Mouse (Mus musculus) liver, embryonic 15.5 days (tissue): ENCODE data around the gene Klc4. TPM values are rescaled to one million over a fixed set of nuclear protein-coding genes. Genes with fewer than 3 reads are reported as not detected.

Experiments used
- ATAC-seq: fragments of 200-750 bp; cut with Nextera tagmentation; 2 replicates; pipeline ENCODE4 v1.8.0; 2017; ENCODE audit warnings: moderate number of reproducible peaks, mild to moderate bottlenecking, moderate library complexity; ENCODE audit not compliant: insufficient read depth
- H3K27ac ChIP-seq: fragments of 300-500 bp; sonication (generic); replicated peaks from 2 replicates; pipeline ENCODE4 v1.5.1; 2015; ENCODE audit warnings: mild to moderate bottlenecking, inconsistent platforms
- H3K27me3 ChIP-seq: fragments of 300-500 bp; sonication (generic); 2 replicates; pipeline ENCODE4 v1.6.1; 2015; ENCODE audit warnings: mild to moderate bottlenecking, inconsistent platforms
- H3K36me3 ChIP-seq: fragments of 300-500 bp; sonication (generic); replicated peaks from 2 replicates; pipeline ENCODE4 v1.6.1; 2015; ENCODE audit warnings: moderate library complexity, mild to moderate bottlenecking, inconsistent platforms
- H3K4me1 ChIP-seq: fragments of 300-500 bp; sonication (generic); replicated peaks from 2 replicates; pipeline ENCODE4 v1.6.1; 2015; ENCODE audit warnings: inconsistent platforms
- H3K4me2 ChIP-seq: fragments of 300-500 bp; sonication (generic); 2 replicates; pipeline ENCODE4 v1.6.1; 2015; ENCODE audit warnings: moderate library complexity, mild to moderate bottlenecking, inconsistent platforms
- H3K4me3 ChIP-seq: fragments of 300-500 bp; sonication (generic); replicated peaks from 2 replicates; pipeline ENCODE4 v1.5.1; 2015; ENCODE audit warnings: mild to moderate bottlenecking, inconsistent platforms
- H3K9ac ChIP-seq: fragments of 300-500 bp; sonication (generic); 2 replicates; pipeline ENCODE4 v1.6.1; 2015; ENCODE audit warnings: moderate library complexity, mild to moderate bottlenecking, inconsistent platforms
- H3K9me3 ChIP-seq: fragments of 300-500 bp; sonication (generic); replicated peaks from 2 replicates; pipeline ENCODE4 v1.6.1; 2016; ENCODE audit warnings: inconsistent platforms
- WGBS: fragments of 180-500 bp; shearing (Covaris S2); methylation state at CpG from one replicate; pipeline ENCODE4 v1.1.7; 2015; ENCODE audit warnings: mixed read lengths; ENCODE audit not compliant: insufficient replicate concordance; 5-methylcytosine and 5-hydroxymethylcytosine counted together
- polyA plus RNA-seq: library from polyadenylated mRNA; unstranded; fragments of >200 nt; fragmentation: Nextera tagmentation; extraction: Ambion mirVana; gene quantifications from 2 replicates; pipeline ENCODE4 v1.2.1, GENCODE M21; 2015

Klc4 gene
- polyA plus RNA-seq, 1 experiment from 2014 or later = 9.3 TPM

- 31% methylated on average over 9 of the region's 9 CpGs for WGBS
- H3K4me1 ChIP-seq = 0 out of 2 replicates have a peak, but pooled peaks cover 5% of the 10 kb centered on the region
- no peak overlapping the region for H3K4me3 ChIP-seq
- H3K4me2 ChIP-seq = no peak overlapping the region
- H3K9ac ChIP-seq = no peak overlapping the region
- ATAC-seq = no peak
- no peaks in the 10 kb centered on the region for H3K27me3 ChIP-seq
- no peaks in the 10 kb centered on the region for H3K36me3 ChIP-seq
- no peak overlapping the region for H3K27ac ChIP-seq
- no peaks in the 10 kb centered on the region for H3K9me3 ChIP-seq
These were observed 43.6 kb downstream of the Klc4 start for GRCm38 (mm10) chr17:46602212-46602611.

- no peak overlapping the region for H3K4me3 ChIP-seq
- no peak overlapping the region for H3K4me2 ChIP-seq
- H3K9me3 ChIP-seq = no peaks in the 10 kb centered on the region
- 67% methylated on average over 2 of the region's 2 CpGs for WGBS
- no peaks in the 10 kb centered on the region for H3K36me3 ChIP-seq
- ATAC-seq = no peak
- H3K4me1 ChIP-seq = 0 out of 2 replicates have a peak, but pooled peaks cover 5% of the 10 kb centered on the region
- no peak overlapping the region for H3K9ac ChIP-seq
- H3K27me3 ChIP-seq = no peaks in the 10 kb centered on the region
- no peak overlapping the region for H3K27ac ChIP-seq
These were observed 45.3 kb downstream of the Klc4 start for GRCm38 (mm10) chr17:46600569-46600968.

GRCm38 (mm10) chr17:46598963-46599362 is 46.9 kb downstream of the Klc4 start:
- WGBS = 55% methylated on average over 4 of the region's 4 CpGs
- no peaks in the 10 kb centered on the region for H3K9me3 ChIP-seq
- 0 out of 2 replicates have a peak, but pooled peaks cover 5% of the 10 kb centered on the region for H3K4me1 ChIP-seq
- no peak overlapping the region for H3K27ac ChIP-seq
- no peak for ATAC-seq
- H3K9ac ChIP-seq = no peak overlapping the region
- no peaks in the 10 kb centered on the region for H3K36me3 ChIP-seq
- no peaks in the 10 kb centered on the region for H3K27me3 ChIP-seq
- no peak overlapping the region for H3K4me2 ChIP-seq
- no peak overlapping the region for H3K4me3 ChIP-seq

GRCm38 (mm10) chr17:46597956-46598355 is 47.9 kb downstream of the Klc4 start:
- Histone ChIP-seq H3K4me2 (no peak overlapping the region), H3K27me3 (no peaks in the 10 kb centered on the region), H3K27ac (no peak overlapping the region), H3K4me1 (0 out of 2 replicates have a peak, but pooled peaks cover 5% of the 10 kb centered on the region), H3K4me3 (no peak overlapping the region), H3K9ac (no peak overlapping the region), H3K36me3 (no peaks in the 10 kb centered on the region), H3K9me3 (no peaks in the 10 kb centered on the region)
- WGBS = 46% methylated on average over 11 of the region's 11 CpGs
- no peak for ATAC-seq

DNA sequence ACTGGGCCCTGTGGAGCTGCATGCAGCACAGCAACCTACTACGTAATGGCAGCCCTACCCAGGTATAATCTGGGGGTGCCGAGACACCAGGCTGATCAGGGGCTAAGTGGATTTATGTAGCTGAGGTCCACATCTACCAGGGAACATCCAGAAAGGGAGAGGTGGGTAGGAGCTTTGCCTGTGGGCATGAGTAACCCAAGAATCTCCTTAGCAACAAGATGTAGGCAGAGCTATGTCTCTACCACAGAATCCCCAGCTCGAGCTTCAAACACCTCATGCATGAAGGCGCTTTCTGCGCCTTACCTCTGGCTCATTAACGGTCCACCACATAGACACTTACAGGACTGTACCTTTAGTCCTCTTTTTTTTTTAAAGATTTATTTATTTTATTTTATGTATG is 50.5 kb downstream of the Klc4 start:
- Histone ChIP-seq H3K27ac (no peak overlapping the region), H3K36me3 (no peaks in the 10 kb centered on the region), H3K4me2 (no peak overlapping the region), H3K9me3 (no peaks in the 10 kb centered on the region), H3K4me3 (no peak overlapping the region), H3K27me3 (no peaks in the 10 kb centered on the region), H3K9ac (no peak overlapping the region), H3K4me1 (0 out of 2 replicates have a peak, but pooled peaks cover 3% of the 10 kb centered on the region)
- 78% methylated on average over 6 of the region's 6 CpGs for WGBS
- ATAC-seq = no peak

GRCm38 (mm10) chr17:46594606-46595005 is 51.2 kb downstream of the Klc4 start:
- no peak overlapping the region for H3K4me3 ChIP-seq
- H3K36me3 ChIP-seq = no peaks in the 10 kb centered on the region
- 65% methylated on average over 9 of the region's 9 CpGs for WGBS

DNA sequence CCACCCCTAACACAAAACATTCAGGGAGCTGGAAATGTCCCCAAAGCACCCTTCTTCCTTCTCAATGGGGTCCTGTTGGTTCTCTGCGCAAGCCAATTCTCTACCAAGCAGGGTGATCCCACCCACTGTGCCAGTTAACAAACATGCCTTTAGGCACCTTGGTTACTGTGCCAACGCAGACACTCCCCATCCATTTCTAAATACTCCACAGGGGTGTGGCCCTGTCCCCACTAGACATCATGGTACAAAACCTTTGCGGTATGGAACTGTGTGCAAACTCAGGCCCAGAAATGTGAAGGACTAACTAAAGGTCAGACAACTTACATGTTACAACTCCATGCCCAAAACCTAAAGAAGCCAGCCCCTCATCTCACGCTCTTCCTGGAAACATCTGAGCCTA is 52.7 kb downstream of the Klc4 start:
- H3K36me3 ChIP-seq = no peaks in the 10 kb centered on the region
- 80% methylated on average over 4 of the region's 4 CpGs for WGBS
- no peak overlapping the region for H3K4me2 ChIP-seq
- no peak for ATAC-seq
- H3K9ac ChIP-seq = no peak overlapping the region
- no peak overlapping the region for H3K4me3 ChIP-seq
- no peak overlapping the region for H3K27ac ChIP-seq
- no peaks in the 10 kb centered on the region for H3K27me3 ChIP-seq
- peaks cover 17% of the 10 kb centered on the region for H3K4me1 ChIP-seq
- H3K9me3 ChIP-seq = no peaks in the 10 kb centered on the region

More at GRCm38 (mm10) chr17:46594606-46595005, 51.2 kb downstream of the Klc4 start:
- Histone ChIP-seq H3K4me1 (peaks cover 4% of the 10 kb centered on the region), H3K4me2 (no peak overlapping the region), H3K9ac (no peak overlapping the region), H3K27me3 (no peaks in the 10 kb centered on the region), H3K27ac (no peak overlapping the region), H3K9me3 (no peaks in the 10 kb centered on the region)
- ATAC-seq = no peak

DNA sequence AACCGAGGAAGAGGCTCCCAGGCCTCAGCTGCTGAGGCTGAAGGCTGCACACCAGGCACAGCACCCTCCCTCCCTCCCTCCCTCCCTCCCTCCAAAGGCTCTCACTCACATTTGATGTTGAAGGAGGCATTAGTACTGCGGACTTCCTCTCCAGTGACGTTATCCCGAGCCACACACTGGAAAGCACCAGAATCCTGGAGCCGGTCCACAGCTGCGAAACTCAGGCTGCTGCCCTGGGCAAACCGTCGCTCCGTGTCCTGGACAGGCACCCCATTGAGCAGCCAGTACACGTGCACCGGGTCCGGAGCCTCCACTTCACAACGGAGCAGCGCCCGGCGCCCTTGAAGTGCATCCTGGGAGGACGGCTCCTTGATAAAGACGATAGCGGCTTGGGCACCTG is 54.4 kb downstream of the Klc4 start:
- no peak for ATAC-seq
- Histone ChIP-seq H3K9ac (no peak overlapping the region), H3K36me3 (no peaks in the 10 kb centered on the region), H3K4me2 (no peak overlapping the region), H3K27me3 (no peaks in the 10 kb centered on the region), H3K4me1 (peaks cover 19% of the 10 kb centered on the region), H3K4me3 (no peak overlapping the region), H3K9me3 (no peaks in the 10 kb centered on the region), H3K27ac (no peak overlapping the region)
- WGBS = 72% methylated on average over 19 of the region's 19 CpGs

GRCm38 (mm10) chr17:46590439-46590838 is 55.4 kb downstream of the Klc4 start:
- peak overlapping the region; percentile 41; the same call in 1 of the 2 replicates for H3K27ac ChIP-seq
- H3K9me3 ChIP-seq = no peaks in the 10 kb centered on the region

DNA sequence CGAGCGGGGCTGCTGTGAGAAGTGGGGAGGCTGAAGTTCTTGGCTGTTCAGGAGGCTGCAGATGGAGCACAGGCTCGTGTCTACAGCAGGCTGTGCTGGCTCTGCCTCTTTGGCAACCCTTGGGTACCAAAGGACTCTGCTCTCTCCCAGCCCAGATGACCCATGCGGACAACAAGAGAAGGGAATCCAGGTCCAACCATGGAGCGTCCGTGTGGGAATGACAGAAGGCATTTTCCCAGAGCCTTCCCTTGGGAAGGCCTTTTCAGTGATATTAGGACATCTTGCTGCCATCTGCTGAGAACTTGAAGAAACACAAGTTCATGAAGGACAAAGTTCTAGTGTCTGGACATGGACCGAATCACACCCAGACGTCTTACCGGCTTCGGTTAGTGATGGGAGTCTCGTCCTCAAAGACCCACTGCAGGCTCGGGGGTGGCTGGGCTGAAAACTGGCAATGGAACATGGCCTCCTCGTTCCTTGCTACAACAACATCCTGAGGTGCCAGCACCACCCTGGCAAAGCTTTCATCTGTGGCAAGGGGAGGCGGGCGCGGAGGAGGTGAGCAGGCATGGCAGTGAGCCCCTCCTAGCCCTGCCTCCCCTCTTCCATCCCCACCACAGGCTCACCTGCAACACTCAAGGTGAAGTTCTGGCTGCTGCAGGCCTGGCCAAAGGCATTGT is 56.0 kb downstream of the Klc4 start:
- Histone ChIP-seq H3K27ac (peak overlapping the region; percentile 41; the same call in 1 of the 2 replicates), H3K4me3 (no peak overlapping the region), H3K36me3 (no peaks in the 10 kb centered on the region), H3K9me3 (no peaks in the 10 kb centered on the region), H3K9ac (no peak overlapping the region), H3K4me2 (peak overlapping the region; percentile 41), H3K27me3 (no peaks in the 10 kb centered on the region), H3K4me1 (peaks cover 24% of the 10 kb centered on the region)
- ATAC-seq = peak; percentile 29; the same call in 1 of the 2 replicates
- 78% methylated on average over 16 of the region's 16 CpGs for WGBS

More at GRCm38 (mm10) chr17:46590439-46590838, 55.4 kb downstream of the Klc4 start:
- Histone ChIP-seq H3K9ac (no peak overlapping the region), H3K4me1 (peaks cover 24% of the 10 kb centered on the region), H3K27me3 (no peaks in the 10 kb centered on the region), H3K4me2 (peak overlapping the region; percentile 41), H3K36me3 (no peaks in the 10 kb centered on the region), H3K4me3 (no peak overlapping the region)
- peak; percentile 82 for ATAC-seq
- WGBS = 69% methylated on average over 7 of the region's 7 CpGs

DNA sequence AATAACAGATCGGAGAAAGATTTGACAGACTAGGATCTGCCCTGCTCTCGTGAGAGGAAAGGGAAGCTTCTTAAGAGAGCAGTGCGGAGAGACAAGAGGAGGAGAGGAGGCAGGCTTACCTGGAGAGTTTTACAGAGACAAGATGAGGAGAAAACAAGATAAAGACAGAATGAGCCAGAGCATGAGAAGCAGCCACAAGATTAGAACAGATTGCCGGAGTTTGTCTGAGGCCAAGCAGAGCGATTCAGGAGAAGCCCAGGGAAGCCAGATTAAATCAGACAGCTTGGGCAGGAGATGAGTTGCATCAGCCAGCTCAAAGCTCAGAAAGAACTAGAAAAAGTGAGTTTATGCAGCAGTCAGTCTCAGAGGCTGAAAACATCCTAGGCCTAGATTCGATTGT is 56.9 kb downstream of the Klc4 start:
- peaks cover 24% of the 10 kb centered on the region for H3K4me1 ChIP-seq
- no peaks in the 10 kb centered on the region for H3K36me3 ChIP-seq
- no peak overlapping the region for H3K9ac ChIP-seq
- H3K27me3 ChIP-seq = no peaks in the 10 kb centered on the region
- no peaks in the 10 kb centered on the region for H3K9me3 ChIP-seq
- no peak for ATAC-seq
- H3K27ac ChIP-seq = no peak overlapping the region
- no peak overlapping the region for H3K4me3 ChIP-seq
- WGBS = 67% methylated on average over 6 of the region's 6 CpGs
- H3K4me2 ChIP-seq = no peak overlapping the region

- H3K9ac ChIP-seq = no peak overlapping the region
- no peak overlapping the region for H3K27ac ChIP-seq
- no peaks in the 10 kb centered on the region for H3K27me3 ChIP-seq
- H3K4me1 ChIP-seq = peaks cover 24% of the 10 kb centered on the region
- no peaks in the 10 kb centered on the region for H3K36me3 ChIP-seq
- H3K4me2 ChIP-seq = no peak overlapping the region
- H3K4me3 ChIP-seq = no peak overlapping the region
- H3K9me3 ChIP-seq = no peaks in the 10 kb centered on the region
- 19% methylated on average over 9 of the region's 9 CpGs for WGBS
- no peak for ATAC-seq
These were observed 57.6 kb downstream of the Klc4 start for GRCm38 (mm10) chr17:46588173-46588572.
